Mouse (Mus musculus): ENCODE measurements around the gene Lgr4.

Lgr4 gene

GRCm38 (mm10) chr2:109949519-109949918 is 32.1 kb downstream of the Lgr4 start:
- no peak for DNase-seq (ENCODE audit: low spot score in 2 of 2)

GRCm38 (mm10) chr2:109950311-109950710 is 32.9 kb downstream of the Lgr4 start:
- no peak for DNase-seq (ENCODE audit: low spot score in 2 of 2)

- DNase-seq (ENCODE audit: low spot score in 2 of 2) = no peak
Observed at GRCm38 (mm10) chr2:109951050-109951449, 33.6 kb downstream of the Lgr4 start.

GRCm38 (mm10) chr2:109953048-109953717 is 35.7 kb downstream of the Lgr4 start:
- no peak for DNase-seq (ENCODE audit: low spot score in 2 of 2)

GRCm38 (mm10) chr2:109953893-109954292 is 36.4 kb downstream of the Lgr4 start:
- no peak for DNase-seq (ENCODE audit: low spot score in 2 of 2)

GRCm38 (mm10) chr2:109955060-109955459 is 37.6 kb downstream of the Lgr4 start:
- DNase-seq (ENCODE audit: low spot score in 2 of 2) = no peak

- no peak for DNase-seq (ENCODE audit: low spot score in 2 of 2)
Observed at GRCm38 (mm10) chr2:109955910-109956309, 38.5 kb downstream of the Lgr4 start.

- no peak for DNase-seq (ENCODE audit: low spot score in 2 of 2)
Observed at GRCm38 (mm10) chr2:109956785-109957184, 39.3 kb downstream of the Lgr4 start.

GRCm38 (mm10) chr2:109958692-109959406 is 41.4 kb downstream of the Lgr4 start:
- DNase-seq (ENCODE audit: low spot score in 2 of 2) = no peak

- no peak for DNase-seq (ENCODE audit: low spot score in 2 of 2)
Observed at GRCm38 (mm10) chr2:109959407-109960075, 42.1 kb downstream of the Lgr4 start.

GRCm38 (mm10) chr2:109960246-109960645 is 42.8 kb downstream of the Lgr4 start:
- DNase-seq (ENCODE audit: low spot score in 2 of 2) = no peak

GRCm38 (mm10) chr2:109961174-109961573 is 43.7 kb downstream of the Lgr4 start:
- DNase-seq (ENCODE audit: low spot score in 2 of 2) = no peak

GRCm38 (mm10) chr2:109963591-109964258 is 46.3 kb downstream of the Lgr4 start:
- DNase-seq (ENCODE audit: low spot score in 2 of 2) = no peak

GRCm38 (mm10) chr2:109965753-109966420 is 48.4 kb downstream of the Lgr4 start:
- DNase-seq (ENCODE audit: low spot score in 2 of 2) = no peak

- DNase-seq (ENCODE audit: low spot score in 2 of 2) = no peak
Observed at GRCm38 (mm10) chr2:109966863-109967262, 49.4 kb downstream of the Lgr4 start.

- DNase-seq (ENCODE audit: low spot score in 2 of 2) = no peak
Observed at GRCm38 (mm10) chr2:109969381-109969780, 51.9 kb downstream of the Lgr4 start.

- no peak for DNase-seq (ENCODE audit: low spot score in 2 of 2)
Observed at GRCm38 (mm10) chr2:109969926-109970532, 52.6 kb downstream of the Lgr4 start.

GRCm38 (mm10) chr2:109970744-109971410 is 53.4 kb downstream of the Lgr4 start:
- DNase-seq (ENCODE audit: low spot score in 2 of 2) = no peak

GRCm38 (mm10) chr2:109972310-109972709 is 54.9 kb downstream of the Lgr4 start:
- DNase-seq (ENCODE audit: low spot score in 2 of 2) = no peak

- no peak for DNase-seq (ENCODE audit: low spot score in 2 of 2)
Observed at GRCm38 (mm10) chr2:109972922-109973321, 55.5 kb downstream of the Lgr4 start.

- DNase-seq (ENCODE audit: low spot score in 2 of 2) = no peak
Observed at GRCm38 (mm10) chr2:109974807-109975206, 57.4 kb downstream of the Lgr4 start.
